Mouse (Mus musculus) thymus, adult 2 months (tissue): ENCODE data around the gene Tmem200a.

Experiments
- CTCF ChIP-seq: fragments of 200-500 bp; IDR thresholded peaks from 2 replicates; pipeline ENCODE4 v1.5.1; 2012; ENCODE audit warnings: mild to moderate bottlenecking, control low read depth, low read length, moderate library complexity, borderline replicate concordance; ENCODE audit not compliant: control insufficient read depth, poor library complexity, insufficient read depth; ENCODE audit errors: extremely low read depth
- POLR2A ChIP-seq: fragments of 200-500 bp; IDR thresholded peaks from 2 replicates; pipeline ENCODE4 v1.6.1; 2012; ENCODE audit warnings: mild to moderate bottlenecking, low read length, control low read depth, moderate library complexity; ENCODE audit not compliant: control insufficient read depth, poor library complexity, insufficient read depth; ENCODE audit errors: extremely low read depth

DNA sequence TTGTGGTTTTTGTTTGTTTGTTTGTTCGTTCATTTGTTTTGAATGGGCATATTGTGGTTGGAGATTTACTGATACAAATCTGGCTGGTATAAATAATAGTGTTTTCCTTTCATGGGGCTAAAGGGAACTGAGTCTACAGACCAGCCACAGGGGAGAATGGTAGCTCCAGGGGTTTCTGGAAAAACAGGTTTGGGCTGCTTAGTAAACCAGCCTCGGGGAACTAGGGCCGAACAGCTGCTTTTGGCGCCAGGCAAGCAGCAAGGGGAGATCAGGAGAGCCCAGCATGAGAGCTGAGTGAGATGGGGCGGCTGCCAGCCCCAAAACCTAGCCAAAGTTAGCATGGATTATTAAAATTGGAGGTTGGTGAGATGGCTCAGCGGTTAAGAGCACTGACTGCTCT lies 191.6 kb downstream of the Tmem200a start:
- TF ChIP-seq CTCF (no peak), POLR2A (no peak)
